Mouse (Mus musculus) B cell, adult 2 months (primary cell): ENCODE measurements around the gene Slco1b2.
"Not testable (repeated sequence)": the region's sequence is repeated elsewhere in the genome, so short reads cannot be mapped to it uniquely, and the experiment has no call there.

Experiments
- DNase-seq, 2 experiments: peaks; one replicate each; pipeline ENCODE4 v3.0.0; 2022

Gene Slco1b2

DNA sequence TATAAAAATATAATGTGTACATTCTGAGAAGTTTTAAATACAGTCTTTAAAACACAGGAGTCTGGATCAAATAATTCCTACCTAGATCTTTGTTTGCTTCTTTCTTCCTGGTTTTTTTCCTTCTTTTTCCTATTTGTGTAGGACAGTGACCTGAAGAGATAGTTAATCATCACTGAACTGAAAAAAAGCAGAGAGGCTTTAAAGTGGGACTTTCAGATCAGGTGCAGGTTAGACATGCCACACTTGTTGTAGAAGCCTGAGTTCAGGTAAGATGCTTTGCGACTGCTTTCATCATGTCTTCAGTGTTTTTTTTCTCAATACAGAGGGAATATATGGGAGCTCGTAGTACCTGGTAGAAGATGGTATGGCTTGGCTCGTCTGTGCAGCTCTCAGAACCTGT lies at the start of gene Slco1b2:
Gene Slco1b2, plus strand, starts transcription at position 228 of the 400 bp plus-strand sequence.
- no peak for DNase-seq

DNA sequence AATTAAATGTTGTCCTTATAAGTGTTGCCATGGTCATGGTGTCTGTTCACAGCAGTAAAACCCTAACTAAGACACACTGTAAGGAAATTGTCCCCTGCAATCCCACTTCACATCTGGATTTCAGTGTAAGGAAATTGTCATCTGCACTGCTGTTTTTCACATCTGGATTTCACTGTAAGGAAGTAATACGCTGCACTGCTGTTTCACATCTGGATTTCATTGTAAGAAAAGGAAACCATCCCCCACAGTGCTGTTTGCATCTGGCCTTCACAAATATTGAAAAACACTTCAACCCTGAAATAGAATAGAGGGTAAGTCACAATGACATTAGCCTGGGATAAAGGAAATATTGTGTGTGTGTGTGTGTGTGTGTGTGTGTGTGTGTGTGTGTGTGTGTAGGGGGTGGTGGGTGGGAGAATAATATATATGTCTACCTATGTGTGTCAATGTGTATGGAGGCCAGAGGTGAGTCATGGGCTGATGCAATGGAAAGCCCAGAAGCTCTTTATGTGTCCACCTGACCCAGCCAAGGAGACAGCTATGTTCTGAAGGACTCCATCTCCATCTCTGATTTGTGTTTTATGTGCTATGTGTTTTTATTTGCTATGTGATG lies 44.4 kb upstream of the Slco1b2 start:
- DNase-seq = no peak

DNA sequence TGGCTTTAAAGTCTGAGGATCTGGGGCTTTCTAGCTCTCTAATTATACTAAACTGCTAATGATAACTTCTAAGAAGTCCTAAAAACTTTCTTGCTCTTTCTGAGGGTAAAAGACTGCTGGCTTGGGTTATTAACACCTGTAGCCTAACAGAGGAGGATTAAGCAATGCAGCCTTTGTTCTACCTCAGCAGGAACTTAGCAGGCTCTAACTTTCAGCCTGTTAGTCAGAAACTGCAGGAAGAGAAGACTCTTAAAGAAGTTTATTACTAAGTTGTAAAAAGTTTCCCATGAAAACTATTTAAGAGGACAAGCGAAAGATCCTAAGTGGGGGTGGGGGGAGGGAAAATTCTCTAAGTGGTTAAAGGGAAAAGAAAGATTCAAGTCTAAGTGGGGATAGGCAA lies 39.3 kb upstream of the Slco1b2 start:
- no peak for DNase-seq

DNA sequence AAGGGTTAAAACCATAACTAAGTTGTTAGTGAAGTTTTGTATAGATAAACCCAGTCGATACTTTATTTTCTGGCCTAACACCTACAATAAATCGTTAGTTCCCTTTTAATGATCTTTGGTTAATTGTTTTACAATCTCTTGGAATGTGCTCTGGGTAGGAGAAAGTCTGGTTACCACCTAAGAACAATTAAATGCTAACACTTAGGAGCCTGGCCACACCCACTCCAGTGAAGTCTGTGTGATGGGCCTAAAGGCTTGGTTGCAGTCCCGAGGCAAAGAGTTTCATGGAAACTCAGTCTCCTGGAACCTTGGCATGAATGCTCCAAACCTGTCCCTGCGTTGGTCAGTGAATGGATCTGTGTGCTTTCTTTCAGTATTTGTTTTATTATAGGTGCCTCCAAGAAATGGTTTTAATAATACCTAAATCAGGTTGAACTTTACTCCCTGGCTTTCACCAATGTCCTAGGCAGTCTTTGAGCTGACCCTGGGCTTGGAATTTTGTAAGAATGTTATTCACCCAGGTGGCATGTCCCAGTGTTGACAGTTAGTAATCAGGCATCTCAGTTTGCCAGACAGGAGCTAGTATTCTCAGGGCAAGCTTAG lies 38.6 kb upstream of the Slco1b2 start:
- DNase-seq = not testable (repeated sequence)

DNA sequence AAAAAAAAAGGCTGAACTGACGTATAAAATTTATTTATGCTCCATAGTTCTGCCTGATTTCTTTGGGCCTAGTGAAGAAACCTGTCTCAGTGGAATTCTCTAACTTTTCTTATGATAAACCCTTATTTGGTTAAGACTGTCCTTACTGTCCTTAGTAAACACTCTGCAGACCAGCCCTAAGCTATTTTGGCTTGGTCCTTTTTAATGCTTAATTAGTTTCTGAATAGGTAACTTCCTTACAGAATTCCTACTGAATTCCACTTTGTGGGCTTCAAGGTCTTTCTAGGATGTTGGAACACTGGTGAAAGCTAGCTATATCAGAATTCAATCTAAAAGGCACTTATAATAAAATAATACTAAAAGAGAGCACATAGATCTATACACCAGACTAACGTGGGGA lies 33.2 kb upstream of the Slco1b2 start:
- no peak for DNase-seq

DNA sequence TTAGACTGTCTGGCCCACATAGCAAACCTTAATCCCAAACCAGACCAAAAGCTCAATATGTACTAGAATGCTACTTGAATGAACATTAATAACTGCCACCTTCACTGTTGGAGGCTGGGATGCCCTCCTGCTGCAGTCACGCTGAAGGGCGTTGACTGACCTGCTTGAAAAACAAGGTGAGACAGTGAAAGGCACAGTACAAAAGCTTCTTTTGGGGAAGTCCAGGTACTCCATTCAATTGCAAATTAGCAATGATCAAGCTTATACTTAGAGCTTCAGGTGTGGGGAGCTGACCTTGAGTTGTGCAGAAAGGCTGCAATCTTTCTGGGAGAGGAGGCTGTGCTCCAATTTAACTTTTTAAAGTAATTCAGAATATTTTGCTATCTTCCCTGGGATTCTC lies 32.3 kb upstream of the Slco1b2 start:
- DNase-seq = no peak

DNA sequence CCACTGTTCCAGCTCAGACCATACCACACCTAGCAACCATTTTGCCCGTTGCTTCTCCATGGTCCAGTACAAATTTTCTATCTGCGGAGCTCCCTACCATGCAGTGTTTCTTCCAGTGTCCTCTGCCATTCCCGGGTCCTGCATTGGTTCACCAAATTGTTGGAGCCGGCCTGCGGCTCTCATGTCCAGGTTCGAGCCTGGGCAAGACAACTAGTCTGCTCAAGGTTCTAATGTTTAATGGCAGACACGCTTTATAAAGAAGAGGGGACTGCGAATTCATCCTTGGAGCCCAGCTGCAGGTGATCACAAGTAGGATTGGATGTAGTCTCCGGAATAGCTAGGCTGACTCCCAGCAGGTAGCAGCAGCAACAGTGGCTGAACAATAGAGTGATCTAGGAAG lies 28.4 kb upstream of the Slco1b2 start:
- DNase-seq = no peak

DNA sequence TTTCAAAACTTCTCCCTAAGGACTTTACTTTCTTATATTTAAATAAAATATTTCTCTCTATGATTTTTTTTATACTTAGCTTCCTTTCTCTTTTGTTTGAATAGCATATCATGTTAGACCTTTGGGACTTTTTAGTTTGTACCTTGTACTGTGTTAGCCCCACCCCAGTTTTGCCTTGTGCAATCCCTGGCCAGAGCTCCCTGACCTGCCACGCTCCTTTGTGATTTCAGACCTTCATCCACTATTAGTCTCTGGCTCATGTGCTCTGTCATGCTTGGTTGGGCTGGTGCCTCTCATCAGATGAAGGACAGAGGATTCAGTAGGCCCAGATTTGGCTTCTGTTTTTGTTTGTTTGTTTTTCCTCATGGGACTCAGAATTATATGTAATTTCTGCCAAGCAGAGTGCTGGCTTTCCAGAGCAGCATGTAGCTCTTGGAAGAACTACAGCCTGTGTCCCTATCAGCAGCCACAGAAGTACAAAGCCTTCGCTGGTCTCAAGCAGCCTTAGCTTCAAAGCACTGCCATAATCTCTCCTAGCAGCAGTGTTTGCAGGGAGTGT lies 18.5 kb upstream of the Slco1b2 start:
- no peak for DNase-seq

DNA sequence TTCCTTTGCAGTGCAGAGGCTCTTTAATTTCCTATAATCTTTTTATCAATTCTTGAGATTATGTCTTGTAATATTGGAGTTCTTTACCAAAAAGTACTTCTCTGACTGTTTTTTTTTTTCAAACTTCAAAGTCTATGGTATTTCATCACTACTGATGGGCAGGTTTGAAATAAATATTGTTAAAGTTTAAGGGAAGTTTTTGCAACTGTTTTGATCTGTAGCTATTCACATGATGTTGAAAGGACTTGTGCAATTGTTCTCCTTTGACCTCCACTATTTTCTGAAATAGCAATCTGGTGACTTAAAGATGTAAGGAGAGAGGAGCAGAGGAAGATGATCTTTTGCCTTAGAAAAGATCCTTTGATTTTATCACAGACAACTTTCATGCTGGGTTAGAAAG lies 15.3 kb upstream of the Slco1b2 start:
- DNase-seq = no peak

DNA sequence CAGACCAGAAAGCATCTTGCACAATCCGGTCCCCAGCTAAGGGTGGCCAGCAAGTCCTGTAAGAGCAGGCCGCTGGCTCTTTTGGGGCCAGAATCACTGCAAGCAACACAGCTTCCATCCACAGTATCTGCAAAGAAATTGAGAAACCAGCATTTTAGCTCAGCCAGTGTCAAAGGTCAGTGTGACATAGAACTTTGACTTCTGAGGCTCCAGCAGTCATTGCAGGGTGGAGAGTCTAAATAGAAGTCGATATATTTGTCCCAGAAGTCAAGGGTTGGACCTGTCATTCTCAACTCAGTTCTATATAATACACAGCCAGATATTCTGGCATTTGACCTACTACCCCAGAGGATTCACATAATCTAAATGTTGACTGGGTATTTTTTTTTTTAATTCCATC lies 14.0 kb upstream of the Slco1b2 start:
- no peak for DNase-seq

DNA sequence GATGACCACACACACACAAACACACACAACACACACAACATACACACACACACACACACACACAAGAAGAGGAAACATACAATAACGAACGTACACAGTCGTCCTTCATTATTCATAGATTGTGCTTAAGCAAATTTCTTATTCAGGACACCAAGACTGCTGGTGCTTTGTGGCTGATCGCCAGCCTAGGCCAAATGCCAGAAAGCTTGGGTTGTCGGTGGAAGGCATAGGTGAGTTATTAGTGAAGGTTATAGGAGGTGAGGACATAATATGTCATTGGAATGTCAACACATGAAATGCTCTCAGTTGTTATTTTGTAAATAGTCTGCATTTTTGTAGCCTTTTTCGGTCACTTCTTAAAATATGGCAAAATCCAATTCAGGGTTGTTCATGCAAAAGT lies 3.6 kb downstream of the Slco1b2 start:
- DNase-seq = no peak

DNA sequence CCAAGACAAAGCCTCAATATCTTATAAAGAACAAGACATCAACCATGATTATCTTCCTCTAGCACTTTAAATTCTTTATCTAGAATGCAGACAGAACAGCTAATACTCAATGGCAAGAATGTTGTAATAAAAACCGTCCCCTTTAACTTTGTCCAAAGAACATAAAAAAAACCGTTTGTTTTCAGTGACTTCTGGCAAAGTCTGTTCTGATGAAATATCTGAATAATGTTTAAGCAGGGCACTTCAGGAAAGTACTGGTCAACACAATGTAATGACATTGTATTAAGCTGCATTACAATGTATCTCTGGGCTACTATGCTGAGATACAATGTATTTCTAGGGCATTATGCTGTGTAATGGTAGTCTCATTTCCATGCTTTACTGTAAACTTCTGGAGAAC lies 5.9 kb downstream of the Slco1b2 start:
- no peak for DNase-seq

DNA sequence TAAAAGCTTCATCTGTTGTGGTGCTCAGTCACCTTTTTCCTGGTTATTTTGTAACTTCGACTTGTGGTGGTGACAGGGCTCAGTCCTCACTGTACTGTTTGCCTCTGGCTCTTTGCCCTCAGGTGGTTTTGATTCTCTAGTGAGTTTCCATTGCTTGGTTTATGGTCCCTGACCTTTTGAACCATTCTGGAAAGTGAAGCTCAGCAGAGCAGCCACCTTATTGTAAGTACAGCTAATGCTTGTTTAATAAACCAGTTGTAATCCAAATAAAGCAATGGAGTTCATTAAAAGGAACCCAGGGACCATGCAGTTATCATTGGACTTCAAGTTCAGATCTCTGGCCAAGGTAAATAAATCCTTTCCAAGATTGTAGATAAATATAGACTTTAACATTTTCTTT lies 11.3 kb downstream of the Slco1b2 start:
- DNase-seq = no peak

DNA sequence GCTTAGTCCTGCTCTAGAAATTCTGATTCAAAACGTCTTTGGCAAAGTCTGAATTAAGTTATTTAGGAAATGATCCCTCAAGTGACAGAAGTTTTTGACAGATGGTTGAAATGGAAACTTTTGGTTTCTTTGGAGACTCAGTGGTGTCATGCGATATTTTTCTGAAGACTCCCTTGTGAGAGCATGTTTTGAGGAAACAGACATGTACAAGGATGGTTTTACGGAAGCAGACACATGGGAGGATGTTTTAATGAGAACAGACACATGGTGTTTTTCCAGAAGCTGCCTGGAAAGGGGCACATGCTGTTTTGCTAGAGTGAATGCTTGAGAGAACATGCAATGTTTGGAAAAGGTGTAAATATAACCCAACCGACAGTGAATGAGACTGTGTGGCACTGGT lies 57.7 kb downstream of the Slco1b2 start:
- no peak for DNase-seq

DNA sequence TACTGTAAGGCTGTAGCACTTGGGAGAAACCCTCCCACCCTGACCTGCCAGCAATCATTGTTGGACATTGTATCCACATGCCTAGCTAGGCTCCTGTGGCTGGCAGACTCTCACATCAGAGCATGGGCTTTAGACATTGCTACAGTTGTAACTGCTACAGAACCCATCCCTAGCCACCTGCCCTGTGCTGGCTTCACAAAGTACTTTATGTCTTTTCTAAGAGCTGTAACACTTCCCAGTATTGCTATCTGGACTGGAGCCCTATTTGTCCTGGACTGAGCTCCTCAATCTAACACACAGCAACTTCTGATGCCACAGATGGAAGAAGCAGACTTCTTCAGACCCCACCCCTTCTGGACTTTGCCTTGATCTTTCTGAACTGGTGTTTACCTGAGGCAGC lies 61.9 kb downstream of the Slco1b2 start:
- no peak for DNase-seq
